Mouse (Mus musculus): Measurements from ENCODE around the gene Fam117b. TPM values are rescaled to one million over a fixed set of nuclear protein-coding genes. Genes with fewer than 3 reads are reported as not detected.

Fam117b gene
- total and polyA plus RNA-seq, 3 experiments: 11.2 to 15.5 TPM; not detected in 1

DNA sequence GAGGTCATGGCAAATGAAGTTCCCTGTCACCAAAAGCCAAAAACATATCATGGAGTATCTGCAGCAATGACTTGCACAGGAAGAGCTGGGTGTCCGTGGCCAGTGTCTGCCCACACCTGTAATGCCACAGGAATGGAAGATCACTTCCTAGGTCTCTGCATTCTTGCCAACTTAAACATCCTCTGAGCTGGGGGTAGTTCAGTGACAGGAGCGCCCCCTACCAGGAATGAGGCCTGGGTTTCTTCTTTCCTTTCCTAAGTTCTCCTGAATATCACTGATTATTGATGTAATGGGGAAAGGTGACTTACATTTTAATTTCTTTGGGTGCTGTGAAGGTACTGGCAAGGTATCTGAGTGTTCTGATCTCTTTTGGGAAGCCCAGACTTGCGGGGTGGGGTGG lies 82.8 kb downstream of the Fam117b start:
- Histone ChIP-seq H3K9ac (ENCODE audit: control insufficient read depth, low read depth, low read length, poor library complexity, severe bottlenecking) (no peak overlapping the region), H3K27me3 (ENCODE audit: control insufficient read depth in 1 of 2, insufficient read depth in 2 of 2, low read length in 2 of 2) (no peaks in the 10 kb centered on the region), H3K4me3 (ENCODE audit: control insufficient read depth in 1 of 2, insufficient read depth in 1 of 2, low read depth in 2 of 2, low read length in 2 of 2) (no peak overlapping the region), H3K79me2 (ENCODE audit: control insufficient read depth, insufficient read depth, low read length, poor library complexity) (no peaks in the 10 kb centered on the region), H3K9me3 (replicated peaks; ENCODE audit: insufficient read depth, low read length) (no peaks in the 10 kb centered on the region), H3K27ac (ENCODE audit: control insufficient read depth, low read depth, low read length) (no peak overlapping the region), H3K36me3 (ENCODE audit: control insufficient read depth in 1 of 2, insufficient read depth in 2 of 2, low read length in 2 of 2) (peaks cover 0 to 10% of the 10 kb centered on the region in 2 experiments; a peak in 2 of 4 replicates), H3K4me1 (ENCODE audit: control insufficient read depth in 1 of 2, insufficient read depth in 2 of 2, low read length in 2 of 2) (peaks cover 6 to 8% of the 10 kb centered on the region in 2 experiments)
- TF ChIP-seq RCOR1 (IDR thresholded peaks at IDR 0.05; ENCODE audit: low read depth, low read length): no peak
- TF ChIP-seq CTCF (IDR thresholded peaks at IDR 0.05 in 2 of 3, conservative IDR thresholded peaks at IDR 0.05 in 1 of 3; ENCODE audit: control insufficient read depth in 1 of 3, insufficient read depth in 1 of 3, low read depth in 2 of 3, low read length in 3 of 3, poor library complexity in 1 of 3, severe bottlenecking in 1 of 3): peak; percentile 30 to 50 (median 45)
- TF ChIP-seq SMC3 (IDR thresholded peaks at IDR 0.05; ENCODE audit: low read depth, low read length): peak; percentile 41; the same call in 1 of the 2 replicates
- TF ChIP-seq RAD21 (IDR thresholded peaks at IDR 0.05; ENCODE audit: low read depth, low read length): peak; percentile 12
- DNase-seq (ENCODE audit: low read depth, low spot score): peak; percentile 24

DNA sequence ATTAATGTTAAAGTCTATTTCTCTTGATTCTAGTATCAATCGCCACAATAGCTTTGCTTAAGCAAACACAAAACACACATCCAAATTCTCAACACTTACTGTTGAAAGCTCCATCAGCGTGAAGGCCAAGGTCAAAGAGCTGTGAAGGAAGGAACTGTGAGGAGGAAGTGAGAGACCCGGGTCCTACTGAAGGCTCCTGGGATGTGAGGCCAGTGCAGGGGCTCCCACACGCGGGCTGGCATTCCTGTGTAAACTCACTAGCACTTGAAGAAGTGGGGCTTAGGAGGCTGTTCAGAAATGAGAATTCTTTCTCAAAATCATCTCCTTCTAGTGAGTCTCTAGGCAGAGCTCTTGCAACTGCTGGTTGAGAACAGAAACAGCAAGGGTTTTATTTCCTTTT lies 84.5 kb downstream of the Fam117b start:
- TF ChIP-seq MEF2A (IDR thresholded peaks at IDR 0.05; ENCODE audit: extremely low read depth, insufficient replicate concordance, low read depth, low read length, poor library complexity, severe bottlenecking) (no peak), JUND (IDR thresholded peaks at IDR 0.05; ENCODE audit: low read depth, low read length) (no peak), NELFE (IDR thresholded peaks at IDR 0.05; ENCODE audit: low read depth, low read length) (no peak), USF2 (IDR thresholded peaks at IDR 0.05; ENCODE audit: borderline replicate concordance in 1 of 2, insufficient read depth in 1 of 2, low read depth in 1 of 2, low read length in 2 of 2) (no peak), TCF12 (IDR thresholded peaks at IDR 0.05; ENCODE audit: low read depth, low read length) (no peak), TBP (IDR thresholded peaks at IDR 0.05; ENCODE audit: low read depth, low read length) (no peak), HCFC1 (IDR thresholded peaks at IDR 0.05; ENCODE audit: low read depth, low read length) (no peak), MAZ (IDR thresholded peaks at IDR 0.05; ENCODE audit: low read depth, low read length) (no peak), USF1 (IDR thresholded peaks at IDR 0.05; ENCODE audit: low read depth, low read length) (no peak), CHD2 (IDR thresholded peaks at IDR 0.05; ENCODE audit: low read length) (no peak), GATA1 (IDR thresholded peaks at IDR 0.05; ENCODE audit: low read depth, low read length) (no peak), MXI1 (IDR thresholded peaks at IDR 0.05; ENCODE audit: low read depth, low read length) (no peak), MAFK (IDR thresholded peaks at IDR 0.05; ENCODE audit: borderline replicate concordance, low read depth, low read length) (no peak), RAD21 (IDR thresholded peaks at IDR 0.05; ENCODE audit: low read depth, low read length) (no peak), MAX (IDR thresholded peaks at IDR 0.05; ENCODE audit: low read length) (no peak), MYB (IDR thresholded peaks at IDR 0.05; ENCODE audit: low read depth, low read length) (no peak), ELF1 (IDR thresholded peaks at IDR 0.05; ENCODE audit: low read depth, low read length) (no peak), GABPA (IDR thresholded peaks at IDR 0.05; ENCODE audit: low read depth, low read length) (no peak)

More for the DNA sequence above, 84.5 kb downstream of the Fam117b start:
- Histone ChIP-seq H3K79me2 (ENCODE audit: control insufficient read depth, insufficient read depth, low read length, poor library complexity) (no peaks in the 10 kb centered on the region), H3K9me3 (replicated peaks; ENCODE audit: insufficient read depth, low read length) (no peaks in the 10 kb centered on the region), H3K9ac (ENCODE audit: control insufficient read depth, low read depth, low read length, poor library complexity, severe bottlenecking) (no peak overlapping the region), H3K36me3 (ENCODE audit: control insufficient read depth in 1 of 2, insufficient read depth in 2 of 2, low read length in 2 of 2) (peaks cover 0 to 12% of the 10 kb centered on the region in 2 experiments; a peak in 2 of 4 replicates), H3K27ac (ENCODE audit: control insufficient read depth, low read depth, low read length) (no peak overlapping the region), H3K27me3 (ENCODE audit: control insufficient read depth in 1 of 2, insufficient read depth in 2 of 2, low read length in 2 of 2) (no peaks in the 10 kb centered on the region), H3K4me1 (ENCODE audit: control insufficient read depth in 1 of 2, insufficient read depth in 2 of 2, low read length in 2 of 2) (peaks cover 6 to 10% of the 10 kb centered on the region in 2 experiments), H3K4me3 (ENCODE audit: control insufficient read depth in 1 of 2, insufficient read depth in 1 of 2, low read depth in 2 of 2, low read length in 2 of 2) (no peak overlapping the region)
- no peak for DNase-seq (ENCODE audit: low read depth, low spot score)
